Mouse (Mus musculus) embryo, embryonic 11 days (tissue): ENCODE results near the gene Gpr108.

Experiments used
- DNase-seq: peaks from one replicate; pipeline ENCODE4 v3.0.0-alpha.2; 2015

The Gpr108 gene

GRCm38 (mm10) chr17:57201841-57202724 lies 46.2 kb downstream of the Gpr108 start:
- DNase-seq: no peak

- no peak for DNase-seq
Observed at GRCm38 (mm10) chr17:57198252-57198651, 50.0 kb downstream of the Gpr108 start.

GRCm38 (mm10) chr17:57195326-57196010 lies 52.8 kb downstream of the Gpr108 start:
- no peak for DNase-seq

- no peak for DNase-seq
Observed at GRCm38 (mm10) chr17:57194771-57195170, 53.5 kb downstream of the Gpr108 start.

GRCm38 (mm10) chr17:57194041-57194507 lies 54.2 kb downstream of the Gpr108 start, which contains the start of gene Tnfsf14:
Gene Tnfsf14 (minus strand): TSS chr17:57194177.
- DNase-seq: no peak

GRCm38 (mm10) chr17:57188510-57189192 lies 59.6 kb downstream of the Gpr108 start:
- DNase-seq: no peak

- no peak for DNase-seq
Observed at GRCm38 (mm10) chr17:57185641-57186040, 62.6 kb downstream of the Gpr108 start.
